Mouse (Mus musculus): ENCODE measurements at regions not wholly inside any gene's neighbourhood (a gene's known extent, or its start where the extent isn't known, plus 50 kb on each side); places are given as distances from the start of the nearest gene placed in this dataset.

- no peak for DNase-seq (ENCODE audit: low spot score in 2 of 2)
Observed at GRCm38 (mm10) chr14:104688440-104688839, 166.0 kb upstream of the Rnf219 start.

- no peak for DNase-seq (ENCODE audit: low spot score in 2 of 2)
Observed at GRCm38 (mm10) chr14:104676810-104677209, 154.4 kb upstream of the Rnf219 start.

GRCm38 (mm10) chr14:104661696-104662095 lies 139.3 kb upstream of the Rnf219 start:
- no peak for DNase-seq (ENCODE audit: low spot score in 2 of 2)

GRCm38 (mm10) chr14:104658751-104659150 lies 136.3 kb upstream of the Rnf219 start:
- no peak for DNase-seq (ENCODE audit: low spot score in 2 of 2)

GRCm38 (mm10) chr14:104649980-104650379 lies 127.5 kb upstream of the Rnf219 start:
- no peak for DNase-seq (ENCODE audit: low spot score in 2 of 2)

- DNase-seq (ENCODE audit: low spot score in 2 of 2): peak in 1 of 2 experiments; percentile 13
Observed at GRCm38 (mm10) chr14:104644626-104645025, 122.2 kb upstream of the Rnf219 start.

- no peak for DNase-seq (ENCODE audit: low spot score in 2 of 2)
Observed at GRCm38 (mm10) chr14:104642783-104643182, 120.3 kb upstream of the Rnf219 start.

- DNase-seq (ENCODE audit: low spot score in 2 of 2): no peak
Observed at GRCm38 (mm10) chr14:104639300-104639699, 116.9 kb upstream of the Rnf219 start.

GRCm38 (mm10) chr14:104611467-104611866 lies 89.0 kb upstream of the Rnf219 start:
- DNase-seq (ENCODE audit: low spot score in 2 of 2): no peak

GRCm38 (mm10) chr14:104610378-104610777 lies 87.9 kb upstream of the Rnf219 start:
- peak; percentile 9 to 10 for DNase-seq (ENCODE audit: low spot score in 2 of 2)

GRCm38 (mm10) chr14:104594851-104595250 lies 72.4 kb upstream of the Rnf219 start:
- no peak for DNase-seq (ENCODE audit: low spot score in 2 of 2)
